Mouse (Mus musculus): ENCODE data around the gene Shisal2a.

Gene Shisal2a

GRCm38 (mm10) chr4:108339277-108339690 lies 43.9 kb downstream of the Shisal2a start:
- peak; percentile 58 to 88 for DNase-seq (ENCODE audit: inconsistent age in 2 of 2, low spot score in 1 of 2)

- no peak for DNase-seq (ENCODE audit: inconsistent age in 2 of 2, low spot score in 1 of 2)
These were observed 44.3 kb downstream of the Shisal2a start for GRCm38 (mm10) chr4:108338811-108339210.

GRCm38 (mm10) chr4:108338321-108338733 lies 44.8 kb downstream of the Shisal2a start:
- peak; percentile 75 to 90 for DNase-seq (ENCODE audit: inconsistent age in 2 of 2, low spot score in 1 of 2)

GRCm38 (mm10) chr4:108337817-108338216 lies 45.3 kb downstream of the Shisal2a start:
- DNase-seq (ENCODE audit: inconsistent age in 2 of 2, low spot score in 1 of 2), result no peak

- DNase-seq (ENCODE audit: inconsistent age in 2 of 2, low spot score in 1 of 2), result no peak
These were observed 46.4 kb downstream of the Shisal2a start for GRCm38 (mm10) chr4:108336765-108337164.

- DNase-seq (ENCODE audit: inconsistent age in 2 of 2, low spot score in 1 of 2), result no peak
These were observed 47.7 kb downstream of the Shisal2a start for GRCm38 (mm10) chr4:108335413-108335812.

- DNase-seq (ENCODE audit: inconsistent age in 2 of 2, low spot score in 1 of 2), result no peak
These were observed 51.1 kb downstream of the Shisal2a start for GRCm38 (mm10) chr4:108332041-108332440.

- DNase-seq (ENCODE audit: inconsistent age in 2 of 2, low spot score in 1 of 2), result peak in 1 of 2 experiments; percentile 52
These were observed 53.3 kb downstream of the Shisal2a start for GRCm38 (mm10) chr4:108329840-108330239.

- DNase-seq (ENCODE audit: inconsistent age in 2 of 2, low spot score in 1 of 2), result peak; percentile 97 to 100
These were observed 55.2 kb downstream of the Shisal2a start, which contains the start of gene Coa7 for GRCm38 (mm10) chr4:108327730-108328484. Gene Coa7, plus strand, starts transcription at chr4:108328140.

- DNase-seq (ENCODE audit: inconsistent age in 2 of 2, low spot score in 1 of 2), result peak in 1 of 2 experiments; percentile 88
These were observed 56.0 kb downstream of the Shisal2a start for GRCm38 (mm10) chr4:108327071-108327579.

- DNase-seq (ENCODE audit: inconsistent age in 2 of 2, low spot score in 1 of 2), result peak in 1 of 2 experiments; percentile 14
These were observed 59.6 kb downstream of the Shisal2a start for GRCm38 (mm10) chr4:108323588-108323987.

- peak; percentile 31 to 73 for DNase-seq (ENCODE audit: inconsistent age in 2 of 2, low spot score in 1 of 2)
These were observed 62.3 kb downstream of the Shisal2a start for GRCm38 (mm10) chr4:108320627-108321380.

- peak in 1 of 2 experiments; percentile 13 for DNase-seq (ENCODE audit: inconsistent age in 2 of 2, low spot score in 1 of 2)
These were observed 63.4 kb downstream of the Shisal2a start for GRCm38 (mm10) chr4:108319747-108320146.

GRCm38 (mm10) chr4:108318649-108319615 lies 64.2 kb downstream of the Shisal2a start:
- peak in 1 of 2 experiments; percentile 27 for DNase-seq (ENCODE audit: inconsistent age in 2 of 2, low spot score in 1 of 2)
